Mouse (Mus musculus) olfactory bulb, adult 2 months (tissue): ENCODE results near the gene Agfg1.

Source experiments
- CTCF ChIP-seq: fragments of 200-500 bp; IDR thresholded peaks from 2 replicates; pipeline ENCODE4 v1.5.1; 2012; ENCODE audit warnings: low read depth, mild to moderate bottlenecking, low read length, moderate library complexity; ENCODE audit not compliant: insufficient read depth
- POLR2A ChIP-seq: fragments of 200-500 bp; IDR thresholded peaks from 2 replicates; pipeline ENCODE4 v1.6.1; 2012; ENCODE audit warnings: mild to moderate bottlenecking, low read depth, low read length, moderate library complexity; ENCODE audit not compliant: insufficient read depth

GRCm38 (mm10) chr1:82792238-82792637 lies 47.0 kb upstream of the Agfg1 start:
- TF ChIP-seq CTCF (no peak), POLR2A (no peak)
